Mouse (Mus musculus): ENCODE measurements around the gene Gdpd4.

Gene Gdpd4

GRCm38 (mm10) chr7:97919742-97920141 is at the start of gene Gdpd4:
Gene Gdpd4, plus strand, starts transcription at chr7:97919955.
- no peak for DNase-seq

DNA sequence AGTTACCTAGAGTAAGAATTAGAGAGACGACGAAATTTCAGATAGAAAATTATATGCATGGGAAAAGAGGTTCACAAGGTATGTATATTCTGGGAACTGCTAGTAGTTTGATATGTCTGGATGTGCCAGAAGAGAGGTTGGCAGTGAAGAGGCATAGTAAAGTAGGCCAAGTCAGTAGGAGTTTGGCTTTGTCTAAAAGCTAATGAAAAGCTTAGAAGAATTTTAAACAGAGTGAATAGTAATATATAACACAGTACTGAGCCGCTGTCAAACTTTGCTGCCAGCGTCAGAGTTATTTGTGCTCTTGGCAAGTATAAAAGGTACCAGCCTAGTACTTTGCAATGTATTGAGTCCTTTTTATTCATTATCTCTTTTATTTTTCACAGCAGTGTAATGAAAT is 47.4 kb upstream of the Gdpd4 start:
- no peak for DNase-seq

- DNase-seq: no peak
Measured at GRCm38 (mm10) chr7:97873317-97873716, 46.4 kb upstream of the Gdpd4 start.

GRCm38 (mm10) chr7:97877846-97878538 is 41.8 kb upstream of the Gdpd4 start:
- no peak for DNase-seq

DNA sequence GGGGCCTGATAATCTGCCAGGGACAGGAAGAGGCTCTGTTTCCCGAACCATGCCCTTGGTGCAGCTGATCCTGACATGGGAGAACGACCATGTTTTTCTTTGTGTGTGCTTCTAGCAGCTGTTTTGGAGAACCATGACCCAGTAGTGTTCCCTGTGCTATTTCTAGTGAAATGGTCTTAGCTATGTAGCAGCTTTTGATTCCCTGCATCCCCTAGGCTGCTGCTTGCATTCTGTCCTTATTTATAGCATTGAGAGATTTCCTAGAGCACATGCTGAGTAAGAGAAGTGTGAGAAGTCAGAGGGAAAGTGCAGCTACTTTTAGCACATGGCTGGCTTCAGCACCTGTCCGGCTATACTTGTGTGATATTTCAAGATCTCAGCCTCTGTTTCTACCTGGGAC is 8.1 kb upstream of the Gdpd4 start:
- no peak for DNase-seq

- no peak for DNase-seq
Measured at GRCm38 (mm10) chr7:97914833-97915516, 4.8 kb upstream of the Gdpd4 start.

GRCm38 (mm10) chr7:97925819-97926218 is 6.1 kb downstream of the Gdpd4 start:
- no peak for DNase-seq

- DNase-seq: no peak
Measured at GRCm38 (mm10) chr7:97926978-97927377, 7.2 kb downstream of the Gdpd4 start.

GRCm38 (mm10) chr7:97944485-97944884 is 24.7 kb downstream of the Gdpd4 start:
- DNase-seq: no peak

- no peak for DNase-seq
Measured at GRCm38 (mm10) chr7:97972486-97972885, 52.7 kb downstream of the Gdpd4 start.

DNA sequence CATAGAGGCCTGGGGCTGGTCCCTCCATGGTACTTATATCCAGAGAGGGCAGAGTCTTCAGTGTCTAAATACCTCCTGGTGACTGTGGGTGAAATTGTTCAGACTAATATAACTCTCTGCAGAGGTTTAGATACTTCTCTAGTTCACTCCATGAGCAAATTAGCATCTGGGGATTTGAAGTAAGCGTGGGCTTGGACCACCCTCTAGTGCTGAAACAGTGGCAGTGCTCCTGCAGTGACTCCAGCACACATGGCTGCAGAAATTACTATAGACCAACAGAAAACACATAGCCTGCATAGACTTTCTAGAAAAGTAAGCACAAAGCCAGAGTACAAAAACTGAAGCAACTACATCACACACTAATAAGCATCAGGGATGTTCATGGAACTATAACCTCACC is 57.7 kb downstream of the Gdpd4 start:
- peak; percentile 69 for DNase-seq

DNA sequence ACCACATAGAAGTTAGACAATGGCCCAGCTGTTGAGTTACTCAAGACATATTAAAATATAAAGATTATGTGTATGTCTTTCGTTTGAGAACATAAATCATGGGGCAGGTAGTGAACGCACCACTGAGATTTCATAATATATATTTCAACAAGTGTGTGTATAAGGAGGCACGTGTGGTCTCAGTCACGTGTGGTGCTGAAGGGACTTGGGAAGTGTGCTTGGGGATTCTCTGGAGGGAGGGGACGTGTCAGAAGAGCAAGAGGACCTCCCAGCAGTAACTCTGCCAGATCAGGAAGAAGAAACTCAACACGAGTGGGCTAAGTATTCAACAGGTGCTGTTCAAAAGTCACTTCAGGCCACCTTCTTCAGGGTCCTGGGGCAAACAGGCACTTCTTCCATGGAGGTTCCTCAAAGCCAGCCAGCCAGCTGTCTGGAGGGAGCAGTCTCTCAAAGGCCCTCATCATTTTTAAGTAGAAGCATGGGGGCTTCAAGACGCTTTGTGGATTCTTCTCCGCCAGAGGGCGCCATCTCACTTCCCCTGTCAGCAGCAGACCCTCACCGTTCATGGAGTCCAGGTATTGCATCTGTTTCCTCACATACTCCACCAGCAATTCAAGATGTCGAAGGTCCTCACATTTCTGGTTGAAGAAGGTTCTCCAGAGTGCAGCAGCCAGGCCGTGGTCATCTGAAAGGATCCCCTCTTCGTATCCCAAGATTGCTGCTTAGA is 64.5 kb downstream of the Gdpd4 start:
- DNase-seq: peak; percentile 59

GRCm38 (mm10) chr7:98002617-98003016 is 82.9 kb downstream of the Gdpd4 start:
- DNase-seq: no peak

DNA sequence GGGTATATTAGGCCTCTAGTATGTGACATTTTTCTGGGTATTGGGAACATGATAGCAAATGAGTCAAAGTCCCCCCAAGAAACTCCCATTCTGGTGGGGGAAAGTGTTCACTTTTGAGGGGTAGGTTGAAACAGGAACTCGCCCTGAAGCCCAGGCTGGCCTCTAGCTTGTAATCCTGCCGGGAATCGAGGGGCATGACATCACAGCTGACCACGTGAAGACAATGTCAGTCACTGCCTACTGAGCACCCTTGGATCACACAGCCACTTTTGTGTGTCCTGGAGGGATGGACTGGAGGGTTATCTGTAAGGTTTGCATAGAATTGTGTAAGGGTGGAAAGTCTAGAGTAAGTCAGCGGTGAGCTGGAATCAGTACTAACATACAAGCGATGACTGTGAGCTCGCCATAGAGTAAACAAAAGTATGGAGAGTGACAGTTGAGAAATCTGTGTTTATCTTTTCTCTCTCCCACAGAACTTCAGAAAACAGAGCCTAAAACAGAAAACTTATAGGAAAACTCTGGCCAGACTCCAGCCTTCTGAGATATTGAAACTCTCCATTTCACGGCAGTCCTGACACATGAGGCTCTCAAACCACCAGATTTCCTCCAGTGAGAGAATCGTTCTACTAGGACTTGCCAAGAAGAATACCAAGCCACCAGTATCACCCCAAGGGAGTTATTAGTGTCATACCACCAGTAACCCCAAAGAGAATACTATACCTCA is 128.5 kb downstream of the Gdpd4 start:
- DNase-seq: no peak

GRCm38 (mm10) chr7:98051980-98052379 is 132.2 kb downstream of the Gdpd4 start:
- DNase-seq: peak; percentile 64

DNA sequence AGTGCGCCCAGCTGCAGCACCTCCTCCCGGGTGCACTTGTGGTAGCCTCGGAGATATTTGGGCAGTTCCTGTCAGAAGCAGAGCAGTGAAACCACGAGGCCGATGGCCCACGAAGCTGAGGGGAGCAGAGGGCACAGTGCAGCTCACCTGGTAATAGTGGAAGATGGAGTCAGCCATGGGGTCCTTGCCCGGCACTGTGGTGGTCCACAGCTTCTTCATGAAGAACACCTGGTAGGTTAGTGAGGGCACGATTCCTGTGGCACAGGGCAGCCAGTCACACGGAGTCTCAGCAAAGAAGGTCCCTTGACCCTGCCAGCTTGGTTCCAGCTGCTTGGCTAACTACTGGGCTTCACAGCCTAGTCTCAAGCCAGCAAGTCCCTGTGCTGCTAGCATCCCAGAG is 134.7 kb downstream of the Gdpd4 start:
- DNase-seq: no peak

- no peak for DNase-seq
Measured at GRCm38 (mm10) chr7:98054942-98055341, 135.2 kb downstream of the Gdpd4 start.

DNA sequence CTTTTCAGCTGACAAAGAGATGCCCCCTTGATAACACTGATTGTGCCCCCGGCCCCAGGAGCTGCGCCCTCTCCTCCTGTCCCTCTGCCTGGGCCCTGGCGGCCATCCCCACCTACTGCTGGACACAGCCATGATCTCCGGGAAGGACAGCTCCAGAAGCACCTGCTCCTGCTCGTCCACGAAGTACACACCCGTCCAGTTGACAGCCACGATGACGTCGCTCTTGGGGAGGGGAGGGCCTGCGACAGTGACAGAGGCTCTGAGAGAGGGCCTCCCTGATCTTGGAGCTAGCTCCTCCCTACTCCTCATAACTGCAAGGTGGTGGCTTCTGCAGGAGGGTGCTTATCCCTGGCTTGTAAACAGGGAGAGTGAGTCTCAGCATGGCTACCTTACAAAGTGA is 146.5 kb downstream of the Gdpd4 start:
- no peak for DNase-seq

DNA sequence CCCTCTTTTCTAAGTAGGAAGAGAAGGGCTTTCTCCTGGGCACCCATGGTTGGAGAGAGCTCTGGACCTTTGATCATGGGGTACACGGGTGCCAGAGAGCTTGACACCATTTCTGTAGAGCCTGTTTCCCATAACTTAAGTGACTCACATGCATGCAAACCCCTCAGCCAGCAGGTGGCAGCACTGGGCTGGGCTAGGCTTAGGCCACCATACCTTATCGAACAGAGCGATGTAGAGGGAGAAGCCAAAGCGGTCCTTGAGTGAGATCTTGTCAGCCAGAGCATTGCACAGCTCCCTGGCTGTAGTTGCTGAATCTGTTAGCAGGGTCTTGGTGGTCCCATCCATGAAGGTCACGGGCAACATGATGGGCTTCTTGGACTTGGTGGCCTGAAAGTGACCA is 151.9 kb downstream of the Gdpd4 start:
- DNase-seq: peak; percentile 83

DNA sequence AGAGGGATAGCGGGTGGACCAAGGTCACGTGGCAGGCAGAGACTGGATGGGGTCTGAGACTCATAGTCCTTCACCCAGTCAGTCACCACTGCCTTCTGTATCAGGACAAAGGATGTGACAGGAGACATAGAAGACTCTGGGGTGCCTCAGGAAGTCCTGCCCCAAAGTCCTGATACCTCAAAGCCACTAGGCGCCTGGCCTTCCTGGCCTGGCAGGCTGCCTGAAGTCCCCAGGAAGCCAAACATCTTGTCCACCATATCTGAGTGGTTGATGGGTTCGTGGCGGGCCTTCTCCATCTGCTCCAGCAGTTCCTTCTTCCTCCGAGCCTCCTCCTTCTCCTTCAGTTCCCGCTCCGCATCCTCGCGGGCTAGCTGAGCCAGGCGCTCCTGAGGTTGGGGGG is 157.7 kb downstream of the Gdpd4 start:
- DNase-seq: no peak

DNA sequence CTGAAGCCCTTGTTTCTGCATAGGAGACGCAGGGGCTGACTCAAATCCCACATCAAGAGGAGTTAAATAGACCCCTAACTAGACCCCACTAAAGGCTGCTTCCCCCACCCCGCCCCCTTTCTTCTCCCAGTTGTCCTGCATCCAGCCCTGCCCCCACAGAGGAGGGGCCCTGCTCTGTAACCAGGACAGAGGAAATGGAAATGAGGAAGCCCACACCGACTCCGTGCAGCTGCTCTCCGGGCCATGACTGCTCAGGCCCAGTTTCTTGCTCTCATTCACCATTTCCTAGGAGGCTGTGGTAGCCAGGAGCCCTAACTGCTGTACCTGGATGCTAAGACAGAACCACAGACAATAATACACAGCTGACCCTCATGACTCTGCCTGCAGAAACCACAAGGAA is 162.6 kb downstream of the Gdpd4 start:
- DNase-seq: peak; percentile 49

GRCm38 (mm10) chr7:98084541-98085293 is 165.0 kb downstream of the Gdpd4 start:
- no peak for DNase-seq

DNA sequence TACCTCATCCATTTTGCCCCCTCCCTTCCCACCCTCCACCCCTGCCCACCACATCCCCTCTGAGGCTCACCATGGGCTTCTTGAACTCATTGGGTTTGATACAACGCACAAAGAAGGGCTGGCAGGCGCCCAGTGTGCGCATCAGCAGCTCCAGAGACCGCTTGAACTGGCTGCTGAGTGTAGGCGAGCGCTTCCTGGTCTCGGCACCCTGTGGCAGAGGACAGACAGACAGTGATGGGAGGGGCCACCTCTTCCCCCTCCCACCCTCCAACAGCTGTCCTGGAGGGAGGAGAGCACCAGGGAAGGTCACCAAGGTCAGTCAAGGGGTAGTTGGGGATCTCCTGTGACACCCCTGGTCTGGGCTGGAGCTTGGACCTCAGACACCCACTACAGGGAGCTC is 165.6 kb downstream of the Gdpd4 start:
- no peak for DNase-seq
